Mouse (Mus musculus) forelimb bud, embryonic 11.5 days (tissue): ENCODE results near the gene Oser1.

Experiments
- DNase-seq: peaks from one replicate; pipeline ENCODE4 v3.0.0-alpha.2; 2012; ENCODE audit warnings: low read depth, low spot score

The Oser1 gene

GRCm38 (mm10) chr2:163360858-163361623 lies 63.5 kb downstream of the Oser1 start:
- no peak for DNase-seq

GRCm38 (mm10) chr2:163359253-163359652 lies 65.2 kb downstream of the Oser1 start:
- DNase-seq: no peak

- no peak for DNase-seq
Measured at GRCm38 (mm10) chr2:163358662-163359061, 65.8 kb downstream of the Oser1 start.

GRCm38 (mm10) chr2:163356113-163356840 lies 68.2 kb downstream of the Oser1 start:
- DNase-seq: no peak
